In genomic region chr6:72445011-72445410, GRCm38 (mm10) we compare ENCODE assay signal across 16 mouse cellular contexts.
"Had no signal": no experiment of that assay in that cellular context is flagged by ENCODE, and none has a peak within 500 bp of the region (broad histone marks: within the 10 kb centered on the region; RNA-seq: fewer than 3 reads in every experiment).

No protein-coding gene starts in this region.

- H3K4me3 ChIP-seq: layer of hippocampus, adult 2 months; limb, embryonic 10.5 days; limb, embryonic 13.5 days; liver, embryonic 13.5 days; midbrain, embryonic 13.5 days had no signal

- H3K27me3 ChIP-seq: limb, embryonic 13.5 days; liver, embryonic 13.5 days had no signal

- H3K27ac ChIP-seq: kidney, postnatal 0 days; layer of hippocampus, adult 2 months; limb, embryonic 10.5 days; limb, embryonic 13.5 days; liver, embryonic 13.5 days; macrophage; midbrain, embryonic 13.5 days had no signal

- H3K4me2 ChIP-seq: limb, embryonic 13.5 days; liver, embryonic 13.5 days; lung, embryonic 14.5 days; midbrain, embryonic 13.5 days had no signal

- H3K36me3 ChIP-seq: limb, embryonic 10.5 days; limb, embryonic 13.5 days; liver, embryonic 13.5 days; midbrain, embryonic 13.5 days had no signal

- H3K9ac ChIP-seq: limb, embryonic 13.5 days; liver, embryonic 13.5 days; lung, embryonic 14.5 days; midbrain, embryonic 13.5 days had no signal

- H3K9me3 ChIP-seq: limb, embryonic 10.5 days; limb, embryonic 13.5 days; liver, embryonic 13.5 days; midbrain, embryonic 13.5 days had no signal

- ATAC-seq: lung, postnatal 0 days; midbrain, embryonic 13.5 days had no signal

- DNase-seq: kidney, adult 2 months; layer of hippocampus, adult 9-11 months; liver; liver, embryonic 13.5 days; lung, embryonic 14.5 days; retina, postnatal 1 day; right cerebral cortex, postnatal 25 days; thymus, adult 18-20 months; thymus, postnatal 36 days had no signal
